Mouse (Mus musculus) testis, postnatal 10 days (tissue): Measurements from ENCODE around the gene Selenom.

Experiments
- DNase-seq: peaks from one replicate; pipeline ENCODE4 v3.0.0; 2021; ENCODE audit warnings: low spot score

The Selenom gene

GRCm38 (mm10) chr11:3514529-3515054 lies at the start of gene Selenom:
Gene Selenom, plus strand, starts transcription at chr11:3514684.
- peak; percentile 94 for DNase-seq

- no peak for DNase-seq
Observed at GRCm38 (mm10) chr11:3471448-3471850, 43.0 kb upstream of the Selenom start.

- DNase-seq, result peak; percentile 95
Observed at GRCm38 (mm10) chr11:3472484-3472883, 42.0 kb upstream of the Selenom start.

- DNase-seq, result no peak
Observed at GRCm38 (mm10) chr11:3474480-3475115, 39.9 kb upstream of the Selenom start.

GRCm38 (mm10) chr11:3475489-3475888 lies 39.0 kb upstream of the Selenom start:
- DNase-seq, result no peak

GRCm38 (mm10) chr11:3483980-3484642 lies 30.4 kb upstream of the Selenom start:
- no peak for DNase-seq

- DNase-seq, result no peak
Observed at GRCm38 (mm10) chr11:3486349-3486748, 28.1 kb upstream of the Selenom start.

GRCm38 (mm10) chr11:3487952-3488570 lies 26.4 kb upstream of the Selenom start, which contains the start of gene Pla2g3:
Gene Pla2g3, plus strand, starts transcription at chr11:3488284.
- no peak for DNase-seq

GRCm38 (mm10) chr11:3489036-3489435 lies 25.4 kb upstream of the Selenom start:
- DNase-seq, result no peak

DNA sequence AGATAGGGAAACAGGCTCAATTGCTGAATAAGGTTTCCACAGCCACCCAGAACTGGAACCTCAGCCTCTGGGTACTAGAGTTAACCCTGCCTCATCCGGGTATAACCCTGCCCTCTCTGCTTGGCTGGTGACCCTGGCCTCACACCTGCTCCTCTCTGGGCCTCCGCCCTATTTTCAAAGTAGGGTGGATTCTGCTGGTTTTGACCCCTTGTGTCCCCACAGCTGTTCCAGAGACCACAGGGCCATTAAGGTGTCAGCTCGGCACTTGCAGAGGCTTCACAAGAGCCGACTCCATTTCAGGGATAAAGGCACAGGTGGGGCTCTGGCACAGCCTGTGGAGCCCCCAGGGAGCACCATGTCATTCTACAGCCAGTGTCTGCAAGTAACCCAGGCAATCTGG lies 21.7 kb upstream of the Selenom start:
- DNase-seq, result no peak

DNA sequence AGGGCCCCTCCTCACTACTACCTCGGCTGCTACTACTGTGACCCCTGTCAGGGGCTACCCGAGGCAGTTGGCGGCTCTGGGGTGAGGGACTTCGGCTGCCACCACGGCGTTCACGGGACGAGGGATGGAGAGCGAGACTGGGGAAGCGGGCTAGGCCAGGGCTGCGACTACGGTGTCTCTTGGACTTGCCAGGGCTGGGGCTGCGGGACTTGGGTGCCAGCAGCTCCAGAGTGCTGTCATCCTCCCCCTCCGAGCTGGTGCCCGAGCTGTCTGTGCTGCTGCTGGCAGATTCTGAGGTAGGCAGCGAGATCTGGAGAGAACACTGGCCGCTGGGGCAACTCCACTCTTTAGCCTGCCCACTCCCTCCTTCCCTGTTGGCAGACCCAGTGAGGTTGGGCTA lies 19.6 kb upstream of the Selenom start:
- no peak for DNase-seq

- no peak for DNase-seq
Observed at GRCm38 (mm10) chr11:3495496-3495895, 19.0 kb upstream of the Selenom start.

DNA sequence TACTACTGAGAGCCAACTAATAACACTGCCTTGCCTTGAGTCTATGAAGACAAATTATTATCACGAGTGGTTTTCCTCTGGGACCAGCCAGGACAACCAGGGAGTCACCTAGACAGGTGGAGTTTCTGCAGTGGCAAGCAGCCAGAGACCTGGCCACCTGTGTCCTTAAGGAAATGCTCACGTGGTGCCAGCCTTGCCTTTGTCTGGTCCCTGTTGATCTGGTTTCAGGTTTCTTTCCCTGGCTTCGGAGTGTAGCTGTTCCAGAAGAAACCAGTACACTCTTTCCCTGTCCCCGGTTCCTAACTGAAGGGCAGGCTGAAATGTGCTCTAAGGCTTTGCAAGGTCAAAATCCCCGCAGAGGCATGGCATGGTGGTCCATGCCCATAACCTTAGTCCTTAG lies 17.7 kb upstream of the Selenom start:
- DNase-seq, result no peak

DNA sequence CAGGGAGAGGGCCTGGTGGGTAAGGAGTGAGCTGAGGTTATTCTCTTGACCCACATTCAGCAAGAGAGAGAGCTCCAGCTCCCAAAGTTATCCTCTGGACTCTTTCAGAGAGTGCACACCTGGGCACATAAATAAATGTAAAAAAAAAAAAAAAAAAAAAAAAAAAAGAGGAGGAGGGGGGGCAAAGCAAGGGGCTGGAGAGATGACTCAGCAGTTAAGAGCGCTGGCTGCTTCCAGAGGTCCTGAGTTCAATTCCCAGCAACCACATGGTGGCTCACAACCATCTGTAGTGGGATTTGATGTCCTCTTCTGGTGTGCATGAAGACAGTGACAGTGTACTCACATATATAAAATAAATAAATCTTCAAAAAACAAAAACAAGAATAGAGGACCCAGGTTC lies 17.2 kb upstream of the Selenom start:
- DNase-seq, result no peak

GRCm38 (mm10) chr11:3502057-3502456 lies 12.4 kb upstream of the Selenom start:
- peak; percentile 49 for DNase-seq

GRCm38 (mm10) chr11:3502459-3503072 lies 11.9 kb upstream of the Selenom start:
- peak; percentile 41 for DNase-seq

DNA sequence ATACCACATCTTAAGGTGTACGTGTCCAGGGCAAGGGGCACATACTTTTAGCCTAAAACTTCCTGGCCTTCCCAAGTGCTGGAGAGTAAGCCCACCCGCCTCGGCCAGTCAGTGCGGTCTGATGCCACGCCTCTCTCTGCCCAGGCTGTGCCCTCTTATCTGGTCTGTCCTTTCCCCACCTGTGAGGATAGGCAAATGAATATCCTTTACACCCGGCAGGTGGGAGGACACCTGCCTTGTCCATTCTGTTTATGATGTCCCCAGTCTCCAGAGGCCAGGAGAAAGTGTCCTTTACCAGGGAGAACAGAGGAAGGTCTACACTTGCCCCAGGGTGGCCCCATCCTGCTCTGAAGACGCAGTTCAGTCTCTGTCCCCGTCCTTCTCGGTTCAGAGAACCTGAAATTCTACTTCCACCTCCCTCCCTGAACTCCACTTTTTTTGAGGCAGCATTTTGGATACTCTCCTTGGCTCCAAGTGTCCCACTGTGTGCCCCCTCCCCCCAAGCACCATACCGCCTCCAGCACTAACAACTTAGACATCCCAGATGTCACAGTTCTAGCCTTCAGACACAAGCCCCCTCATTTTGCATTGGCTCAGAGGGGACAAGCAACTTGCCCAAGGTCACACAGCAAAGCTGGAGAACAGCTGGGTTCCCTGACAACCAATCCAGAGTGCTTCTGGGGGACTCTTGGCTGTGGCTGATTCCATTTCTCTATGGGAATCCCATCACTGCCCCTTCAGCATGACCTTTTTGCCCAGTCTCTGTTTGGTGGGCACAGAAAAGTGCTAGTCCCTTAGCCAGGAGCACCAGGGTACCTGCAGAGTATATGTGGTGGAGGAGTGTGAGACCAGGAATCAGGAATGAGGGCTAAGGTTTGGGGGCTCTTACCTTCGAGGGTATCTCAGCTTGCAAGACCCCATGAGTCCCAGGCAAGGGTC lies 10.5 kb upstream of the Selenom start:
- no peak for DNase-seq

DNA sequence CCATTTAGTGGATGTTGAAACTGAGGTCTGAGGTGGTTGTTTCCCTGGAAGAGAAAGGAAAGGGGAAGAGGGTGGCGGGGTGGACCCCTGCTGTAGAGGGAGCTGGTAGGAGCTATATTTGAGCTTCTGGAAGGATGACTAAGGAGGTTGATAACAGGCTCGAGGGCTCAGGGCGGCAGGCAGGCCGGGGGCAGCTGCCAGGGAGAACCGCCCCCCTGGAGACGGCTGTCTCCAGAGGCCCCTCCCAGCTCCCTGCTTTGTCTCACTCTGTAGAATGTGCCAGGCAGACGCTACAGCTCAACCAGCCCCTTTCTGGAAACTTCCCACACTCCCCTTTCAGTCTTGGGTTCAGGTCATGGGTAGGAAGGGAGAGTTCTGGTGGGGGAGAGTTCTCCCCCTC lies 6.3 kb upstream of the Selenom start:
- no peak for DNase-seq

DNA sequence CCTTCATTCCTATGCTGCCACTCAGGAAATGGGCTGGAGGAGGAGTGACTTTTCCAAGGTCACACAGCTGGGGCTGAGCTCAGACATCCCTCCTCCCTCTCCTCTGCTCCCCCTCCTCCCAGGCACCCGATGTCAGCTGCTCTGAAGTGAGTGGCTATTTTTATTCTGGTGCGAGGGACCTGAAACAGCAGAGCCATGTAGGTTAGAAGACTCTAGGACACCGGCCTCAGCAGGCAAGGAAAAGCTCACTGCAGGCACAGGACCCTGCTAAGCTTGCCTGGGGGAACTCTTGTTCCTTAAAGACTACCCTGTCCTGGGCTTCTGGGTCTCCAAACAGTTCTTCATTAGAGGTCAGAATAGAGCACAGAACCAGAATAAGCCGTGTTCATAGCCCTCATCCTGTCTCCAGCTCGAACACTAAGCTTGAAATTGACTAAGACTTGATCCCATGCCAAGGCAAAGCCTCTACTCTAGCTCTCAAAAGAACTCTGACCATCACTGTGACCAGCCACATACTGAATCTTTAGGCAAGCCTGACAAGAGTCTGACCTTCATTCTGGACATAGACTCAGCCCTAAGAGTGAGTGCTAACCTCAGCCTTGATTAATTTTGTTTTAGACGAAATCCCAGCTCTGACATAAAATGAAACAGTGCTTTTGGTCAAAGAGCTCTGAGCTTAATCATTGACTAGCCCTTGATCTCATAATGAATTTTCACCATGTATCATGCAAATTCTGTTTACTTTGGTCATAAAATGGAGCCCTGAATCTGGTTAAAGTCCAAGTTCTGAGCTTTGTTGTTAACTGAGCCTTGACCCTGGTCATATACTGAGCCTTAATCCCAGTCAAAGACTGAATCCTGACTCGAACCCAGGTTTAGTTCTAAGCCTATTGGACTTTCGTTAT lies 5.1 kb upstream of the Selenom start:
- no peak for DNase-seq

- DNase-seq, result no peak
Observed at GRCm38 (mm10) chr11:3510321-3510720, 4.2 kb upstream of the Selenom start.
